Mouse (Mus musculus): ENCODE results near the gene Dnmt1. TPM values are rescaled to one million over a fixed set of nuclear protein-coding genes. Genes with fewer than 3 reads are reported as not detected.
A peak's percentile ranks its signal among the peaks of the same experiment; 100 is the strongest.

Dnmt1 gene
- total RNA-seq, 2 experiments from 2014 or later = 204 to 244 TPM

DNA sequence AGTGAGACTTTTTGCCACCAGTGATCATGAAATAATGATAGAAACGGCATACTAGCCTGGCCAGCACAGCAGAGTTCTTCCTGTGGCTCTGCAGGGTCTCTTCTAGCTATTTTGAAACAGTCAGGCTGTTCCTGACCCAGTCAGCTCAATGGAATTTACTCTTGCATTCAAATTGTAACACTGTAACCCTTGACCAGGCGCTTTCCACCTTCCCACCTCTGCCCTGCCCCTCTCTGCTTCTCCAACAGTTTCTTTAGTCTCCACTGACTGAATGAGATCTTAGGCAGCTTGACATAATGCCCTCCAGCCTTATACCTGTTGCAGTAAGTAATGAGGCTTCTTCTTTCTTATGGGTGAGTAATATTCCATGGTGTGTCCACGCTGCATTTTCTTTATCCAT lies 92.8 kb downstream of the Dnmt1 start:
- ATAC-seq (replicated peaks; ENCODE audit: poor library complexity, severe bottlenecking) = no peak

DNA sequence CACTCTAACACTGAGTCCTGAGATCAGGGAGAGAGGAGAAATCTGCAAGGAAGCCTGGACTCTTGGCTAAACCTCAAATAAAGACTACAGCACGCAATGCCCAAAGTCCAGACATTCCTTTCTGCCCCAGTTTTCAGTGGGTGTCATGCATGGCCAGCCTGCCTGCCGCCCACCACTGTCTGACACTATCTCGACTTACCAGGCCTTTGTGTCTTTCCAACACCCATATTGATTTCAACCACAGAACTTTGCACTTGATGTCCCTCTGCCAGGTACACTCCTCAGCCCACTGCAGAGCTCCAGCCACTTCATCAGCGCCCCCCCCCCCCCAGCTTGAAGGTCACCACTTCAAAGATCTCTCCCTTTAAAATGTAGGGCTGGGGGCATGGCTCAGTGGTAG lies 97.5 kb downstream of the Dnmt1 start:
- ATAC-seq (replicated peaks; ENCODE audit: poor library complexity, severe bottlenecking) = no peak

DNA sequence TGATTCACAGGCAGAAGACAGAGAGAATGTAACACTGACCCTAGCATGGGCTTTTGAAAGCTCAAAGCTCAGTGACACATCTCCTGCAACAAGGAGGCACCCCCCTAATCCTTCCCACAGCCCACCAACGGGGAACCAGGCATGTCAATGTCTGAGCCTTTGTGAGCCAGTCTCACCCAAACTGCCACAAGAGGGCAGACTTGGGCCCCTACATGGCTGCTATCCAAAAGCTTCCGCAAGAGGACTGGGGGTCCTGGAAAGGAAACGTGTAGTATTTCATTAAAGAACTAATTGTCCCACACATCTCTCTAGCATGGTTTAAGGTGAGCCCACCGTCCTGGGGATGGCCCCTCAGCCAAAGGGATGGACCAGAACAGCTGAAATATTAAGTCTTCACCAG lies 97.9 kb downstream of the Dnmt1 start:
- ATAC-seq (replicated peaks; ENCODE audit: poor library complexity, severe bottlenecking) = peak; percentile 35; the same call in 1 of the 2 replicates

DNA sequence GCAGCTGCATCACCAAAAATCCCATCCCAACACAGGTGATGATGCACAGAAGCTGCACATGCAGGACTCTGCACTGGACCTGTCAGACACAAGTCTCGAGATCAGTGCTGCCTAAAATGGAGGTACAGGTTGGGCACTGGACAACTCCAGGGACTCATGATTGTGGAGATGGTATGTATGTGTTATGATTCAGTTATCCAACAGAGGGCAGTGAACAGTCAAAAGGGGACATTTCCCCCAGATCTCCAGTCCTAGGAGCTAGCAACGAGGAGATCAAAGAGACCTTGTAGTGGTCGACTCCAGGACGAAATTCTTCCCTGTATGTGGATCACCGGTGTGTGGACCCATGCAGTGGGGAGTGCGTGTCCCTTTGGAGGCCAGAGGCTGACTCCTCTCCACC lies 99.8 kb downstream of the Dnmt1 start:
- ATAC-seq (replicated peaks; ENCODE audit: poor library complexity, severe bottlenecking) = no peak

Other genes starting within 250 kb of the Dnmt1 start
- not detected in 2 replicates for gene Olfm2, start 213.5 kb downstream of the Dnmt1 start, total RNA-seq (2014; fragmentation: Nextera tagmentation)
- gene Olfm2, start 213.5 kb downstream of the Dnmt1 start, total RNA-seq (2017) = 0.09 TPM in 1 of 2 replicates, not detected in the other
- 0.28 and 0.41 TPM in 2 replicates for gene Col5a3, start 144.8 kb downstream of the Dnmt1 start, total RNA-seq (2014; fragmentation: Nextera tagmentation)
- gene Col5a3, start 144.8 kb downstream of the Dnmt1 start, total RNA-seq (2017) = 0.60 and 0.62 TPM in 2 replicates
- gene Rdh8, start 141.4 kb downstream of the Dnmt1 start, total RNA-seq (2014; fragmentation: Nextera tagmentation) = not detected in 2 replicates
- gene Rdh8, start 141.4 kb downstream of the Dnmt1 start, total RNA-seq (2017) = not detected in 2 replicates
- 13.8 and 44.1 TPM in 2 replicates for gene A230050P20Rik, start 91.2 kb downstream of the Dnmt1 start, total RNA-seq (2014; fragmentation: Nextera tagmentation)
- 14.4 and 16.1 TPM in 2 replicates for gene A230050P20Rik, start 91.2 kb downstream of the Dnmt1 start, total RNA-seq (2017)
- gene Angptl6, start 80.2 kb downstream of the Dnmt1 start, total RNA-seq (2014; fragmentation: Nextera tagmentation) = 1.5 and 2.5 TPM in 2 replicates
- 0.52 and 1.4 TPM in 2 replicates for gene Angptl6, start 80.2 kb downstream of the Dnmt1 start, total RNA-seq (2017)
- gene Ppan, start 71.7 kb downstream of the Dnmt1 start, total RNA-seq (2014; fragmentation: Nextera tagmentation) = 88.0 and 115 TPM in 2 replicates
- gene Ppan, start 71.7 kb downstream of the Dnmt1 start, total RNA-seq (2017) = 172 and 173 TPM in 2 replicates
- gene Eif3g, start 61.3 kb downstream of the Dnmt1 start, total RNA-seq (2014; fragmentation: Nextera tagmentation) = 224 and 262 TPM in 2 replicates
- 187 and 207 TPM in 2 replicates for gene Eif3g, start 61.3 kb downstream of the Dnmt1 start, total RNA-seq (2017)
- gene S1pr2, start 16.9 kb upstream of the Dnmt1 start, total RNA-seq (2014; fragmentation: Nextera tagmentation) = 3.7 and 11.0 TPM in 2 replicates
- gene S1pr2, start 16.9 kb upstream of the Dnmt1 start, total RNA-seq (2017) = 3.2 and 3.4 TPM in 2 replicates
- 44.8 and 73.4 TPM in 2 replicates for gene Mrpl4, start 42.9 kb upstream of the Dnmt1 start, total RNA-seq (2014; fragmentation: Nextera tagmentation)
- 44.5 and 46.0 TPM in 2 replicates for gene Mrpl4, start 42.9 kb upstream of the Dnmt1 start, total RNA-seq (2017)
- 11.6 and 14.7 TPM in 2 replicates for gene Icam1, start 56.1 kb upstream of the Dnmt1 start, total RNA-seq (2014; fragmentation: Nextera tagmentation)
- gene Icam1, start 56.1 kb upstream of the Dnmt1 start, total RNA-seq (2017) = 5.9 and 8.0 TPM in 2 replicates
- gene Icam4, start 69.5 kb upstream of the Dnmt1 start, total RNA-seq (2014; fragmentation: Nextera tagmentation) = 2.1 and 2.3 TPM in 2 replicates
- gene Icam4, start 69.5 kb upstream of the Dnmt1 start, total RNA-seq (2017) = 0.31 and 1.2 TPM in 2 replicates
- 0.36 TPM in 1 of 2 replicates, not detected in the other for gene Icam5, start 72.2 kb upstream of the Dnmt1 start, total RNA-seq (2014; fragmentation: Nextera tagmentation)
- gene Icam5, start 72.2 kb upstream of the Dnmt1 start, total RNA-seq (2017) = 0.04 TPM in 1 of 2 replicates, not detected in the other
- gene Zglp1, start 107.2 kb upstream of the Dnmt1 start, total RNA-seq (2014; fragmentation: Nextera tagmentation) = 6.2 TPM in 1 of 2 replicates, not detected in the other
- gene Zglp1, start 107.2 kb upstream of the Dnmt1 start, total RNA-seq (2017) = not detected in 2 replicates
- not detected in 2 replicates for gene Gm49373, start 113.2 kb upstream of the Dnmt1 start, total RNA-seq (2014; fragmentation: Nextera tagmentation)
- gene Gm49373, start 113.2 kb upstream of the Dnmt1 start, total RNA-seq (2017) = 0.60 TPM in 1 of 2 replicates, not detected in the other
- 23.5 and 39.7 TPM in 2 replicates for gene Fdx1l, start 113.7 kb upstream of the Dnmt1 start, total RNA-seq (2014; fragmentation: Nextera tagmentation)
- gene Fdx1l, start 113.7 kb upstream of the Dnmt1 start, total RNA-seq (2017) = 56.5 and 59.4 TPM in 2 replicates
- gene Gm38431, start 132.1 kb upstream of the Dnmt1 start, total RNA-seq (2014; fragmentation: Nextera tagmentation) = 61.0 and 67.3 TPM in 2 replicates
- 5.5 and 7.5 TPM in 2 replicates for gene Gm38431, start 132.1 kb upstream of the Dnmt1 start, total RNA-seq (2017)
- gene Raver1, start 132.1 kb upstream of the Dnmt1 start, total RNA-seq (2014; fragmentation: Nextera tagmentation) = 59.8 and 74.1 TPM in 2 replicates
- 19.6 and 22.9 TPM in 2 replicates for gene Raver1, start 132.1 kb upstream of the Dnmt1 start, total RNA-seq (2017)
- gene Tyk2, start 171.4 kb upstream of the Dnmt1 start, total RNA-seq (2014; fragmentation: Nextera tagmentation) = 27.1 and 28.6 TPM in 2 replicates
- gene Tyk2, start 171.4 kb upstream of the Dnmt1 start, total RNA-seq (2017) = 19.0 and 19.8 TPM in 2 replicates
- 120 and 157 TPM in 2 replicates for gene Cdc37, start 190.1 kb upstream of the Dnmt1 start, total RNA-seq (2014; fragmentation: Nextera tagmentation)
- 285 and 306 TPM in 2 replicates for gene Cdc37, start 190.1 kb upstream of the Dnmt1 start, total RNA-seq (2017)
- gene Pde4a, start 205.8 kb upstream of the Dnmt1 start, total RNA-seq (2014; fragmentation: Nextera tagmentation) = 19.9 and 25.7 TPM in 2 replicates
- 3.8 and 4.1 TPM in 2 replicates for gene Pde4a, start 205.8 kb upstream of the Dnmt1 start, total RNA-seq (2017)

All from granulocyte monocyte progenitor cell, adult 5-6 weeks (primary cell).